In the genomic region with DNA sequence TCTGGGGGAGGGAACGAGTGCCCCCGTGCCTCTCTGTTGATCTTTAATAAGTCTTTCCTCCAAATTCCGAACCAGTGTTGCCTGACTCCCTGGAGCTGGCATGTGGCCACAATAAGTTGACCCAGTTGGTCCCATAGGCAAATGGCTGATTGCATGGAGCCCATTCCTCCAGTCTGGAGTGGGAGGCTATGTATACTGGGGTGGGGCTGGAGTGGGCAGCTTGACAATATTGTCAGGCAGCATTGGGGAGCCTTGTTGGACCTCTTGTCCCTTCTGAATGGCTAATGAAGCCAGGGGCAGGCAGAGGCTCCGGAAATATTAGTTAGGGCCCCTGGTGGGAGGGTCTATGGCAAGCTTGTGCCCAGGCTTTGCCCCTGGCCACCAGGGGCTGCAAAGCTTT, we compare ENCODE assay signal across 11 mouse cellular contexts. TPM values are rescaled to one million over a fixed set of nuclear protein-coding genes. Genes with fewer than 3 reads are reported as not detected.
DNase-seq lines count a peak whose midpoint lies in the region; ATAC-seq and TF ChIP-seq lines count a peak whose summit lies in the region.
"Had no signal": no experiment of that assay in that cellular context is flagged by ENCODE, and none has a peak within 500 bp of the region (broad histone marks: within the 10 kb centered on the region; RNA-seq: fewer than 3 reads in every experiment).

No protein-coding gene starts in this region.

- H3K36me3 ChIP-seq in MEL (ENCODE audit: control insufficient read depth in 1 of 2, insufficient read depth in 2 of 2, low read length in 2 of 2): peaks cover 0 to 22% of the 10 kb centered on the region in 2 experiments; a peak in 2 of 4 replicates
- no peaks in the 10 kb centered on the region for H3K36me3 ChIP-seq in forebrain, embryonic 12.5 days (replicated peaks)
- no peaks in the 10 kb centered on the region for H3K36me3 ChIP-seq in limb, embryonic 10.5 days
- H3K36me3 ChIP-seq in midbrain, embryonic 13.5 days: no peaks in the 10 kb centered on the region
- H3K36me3 ChIP-seq: intestine, embryonic 15.5 days; limb, embryonic 15.5 days had no signal

- H3K9ac ChIP-seq in MEL (ENCODE audit: control insufficient read depth, low read depth, low read length, poor library complexity, severe bottlenecking): peak overlapping the region; percentile 33
- H3K9ac ChIP-seq in forebrain, embryonic 12.5 days: no peak overlapping the region
- no peak overlapping the region for H3K9ac ChIP-seq in midbrain, embryonic 13.5 days (replicated peaks)
- H3K9ac ChIP-seq: intestine, embryonic 15.5 days; limb, embryonic 15.5 days had no signal

- no peak for DNase-seq in MEL (ENCODE audit: low read depth, low spot score)
- no peak for DNase-seq in limb, embryonic 10.5 days (ENCODE audit: low spot score)
- no peak for DNase-seq in left cerebral cortex, postnatal 10 days (ENCODE audit: extremely low spot score in 1 of 2, low spot score in 2 of 2)
- no peak for DNase-seq in right cerebral cortex, postnatal 4 days
- DNase-seq: kidney, postnatal 4 days had no signal

- H3K9me3 ChIP-seq in MEL (replicated peaks; ENCODE audit: insufficient read depth, low read length): no peaks in the 10 kb centered on the region
- no peaks in the 10 kb centered on the region for H3K9me3 ChIP-seq in forebrain, embryonic 12.5 days
- no peaks in the 10 kb centered on the region for H3K9me3 ChIP-seq in limb, embryonic 10.5 days (replicated peaks)
- no peaks in the 10 kb centered on the region for H3K9me3 ChIP-seq in midbrain, embryonic 13.5 days
- H3K9me3 ChIP-seq: intestine, embryonic 15.5 days; limb, embryonic 15.5 days had no signal

- H3K79me2 ChIP-seq in MEL (ENCODE audit: control insufficient read depth, insufficient read depth, low read length, poor library complexity): no peaks in the 10 kb centered on the region

- peak overlapping the region; percentile 19; the same call in 1 of the 2 replicates for H3K4me2 ChIP-seq in forebrain, embryonic 12.5 days
- H3K4me2 ChIP-seq in midbrain, embryonic 13.5 days (replicated peaks): no peak overlapping the region
- H3K4me2 ChIP-seq: intestine, embryonic 15.5 days; limb, embryonic 15.5 days had no signal

- WGBS in forebrain, embryonic 12.5 days: 25% methylated on average over 4 of the region's 4 CpGs
- WGBS in limb, embryonic 10.5 days: 83% methylated on average over 4 of the region's 4 CpGs
- WGBS in midbrain, embryonic 13.5 days: 38% methylated on average over 4 of the region's 4 CpGs

- no peak for TF ChIP-seq RAD21 in MEL (IDR thresholded peaks at IDR 0.05; ENCODE audit: low read depth, low read length)

- TF ChIP-seq CTCF in MEL (IDR thresholded peaks at IDR 0.05 in 2 of 3, conservative IDR thresholded peaks at IDR 0.05 in 1 of 3; ENCODE audit: control insufficient read depth in 1 of 3, insufficient read depth in 1 of 3, low read depth in 2 of 3, low read length in 3 of 3, poor library complexity in 1 of 3, severe bottlenecking in 1 of 3): no peak

- no peak for TF ChIP-seq EP300 in MEL (IDR thresholded peaks at IDR 0.05; ENCODE audit: low read depth in 1 of 2, low read length in 2 of 2)

- peaks cover 25 to 43% of the 10 kb centered on the region in 2 experiments for H3K4me1 ChIP-seq in MEL (ENCODE audit: control insufficient read depth in 1 of 2, insufficient read depth in 2 of 2, low read length in 2 of 2)
- H3K4me1 ChIP-seq in forebrain, embryonic 12.5 days: peaks cover 30% of the 10 kb centered on the region
- no peaks in the 10 kb centered on the region; the same call in 1 of the 2 replicates for H3K4me1 ChIP-seq in limb, embryonic 10.5 days
- peaks cover 24% of the 10 kb centered on the region for H3K4me1 ChIP-seq in midbrain, embryonic 13.5 days (replicated peaks)
- H3K4me1 ChIP-seq: intestine, embryonic 15.5 days; limb, embryonic 15.5 days had no signal

- H3K4me3 ChIP-seq in MEL (ENCODE audit: control insufficient read depth in 1 of 2, insufficient read depth in 1 of 2, low read depth in 2 of 2, low read length in 2 of 2): peak overlapping the region; percentile 29 to 58; a peak in 3 of 4 replicates
- H3K4me3 ChIP-seq in forebrain, embryonic 12.5 days (replicated peaks): no peak overlapping the region
- H3K4me3 ChIP-seq in limb, embryonic 10.5 days: no peak overlapping the region
- no peak overlapping the region for H3K4me3 ChIP-seq in midbrain, embryonic 13.5 days (replicated peaks)
- H3K4me3 ChIP-seq: intestine, embryonic 15.5 days; limb, embryonic 15.5 days had no signal

- TF ChIP-seq POLR2A in MEL (IDR thresholded peaks at IDR 0.05; ENCODE audit: control insufficient read depth in 1 of 2, insufficient read depth in 1 of 2, low read depth in 1 of 2, low read length in 2 of 2, poor library complexity in 1 of 2): no peak

- intact Hi-C loops in left cerebral cortex, postnatal 10 days (cut with DNase I): no loop called here

- ATAC-seq in forebrain, embryonic 12.5 days (ENCODE audit: low FRiP score): peak; percentile 59
- peak; percentile 73 for ATAC-seq in midbrain, embryonic 13.5 days
- no peak for ATAC-seq in granulocyte monocyte progenitor cell, adult 5-6 weeks (replicated peaks; ENCODE audit: poor library complexity, severe bottlenecking)
- no peak for ATAC-seq in activated CD4-positive, CD25-positive, alpha-beta regulatory T cell, adult 4 months

- H3K27ac ChIP-seq in MEL (ENCODE audit: control insufficient read depth, low read depth, low read length): peak overlapping the region; percentile 46
- peak overlapping the region; percentile 87 for H3K27ac ChIP-seq in forebrain, embryonic 12.5 days
- 0 out of 2 replicates have a peak overlapping the region, but pooled peaks have one; percentile 30 for H3K27ac ChIP-seq in limb, embryonic 10.5 days
- peak overlapping the region; percentile 82 for H3K27ac ChIP-seq in midbrain, embryonic 13.5 days
- H3K27ac ChIP-seq: intestine, embryonic 15.5 days; limb, embryonic 15.5 days had no signal

- no peaks in the 10 kb centered on the region for H3K27me3 ChIP-seq in MEL (ENCODE audit: control insufficient read depth in 1 of 2, insufficient read depth in 2 of 2, low read length in 2 of 2)
- peaks cover 31% of the 10 kb centered on the region for H3K27me3 ChIP-seq in forebrain, embryonic 12.5 days
- H3K27me3 ChIP-seq in limb, embryonic 10.5 days (ENCODE audit: low read depth, poor library complexity, severe bottlenecking): no peaks in the 10 kb centered on the region
- H3K27me3 ChIP-seq in midbrain, embryonic 13.5 days: no peaks in the 10 kb centered on the region
- H3K27me3 ChIP-seq: intestine, embryonic 15.5 days; limb, embryonic 15.5 days had no signal

TF ChIP-seq in MEL, 35 proteins besides CTCF, POLR2A, EP300 and RAD21:
- TF ChIP-seq ZMIZ1 (IDR thresholded peaks at IDR 0.05; ENCODE audit: low read depth, low read length): no peak
- TF ChIP-seq SMC3 (IDR thresholded peaks at IDR 0.05; ENCODE audit: low read depth, low read length): no peak
- TF ChIP-seq USF2 (IDR thresholded peaks at IDR 0.05; ENCODE audit: borderline replicate concordance in 1 of 2, insufficient read depth in 1 of 2, low read depth in 1 of 2, low read length in 2 of 2): no peak
- TF ChIP-seq TAL1 (IDR thresholded peaks at IDR 0.05; ENCODE audit: low read length): no peak
- TF ChIP-seq TCF12 (IDR thresholded peaks at IDR 0.05; ENCODE audit: low read depth, low read length): no peak
- no peak for TF ChIP-seq MYC (IDR thresholded peaks at IDR 0.05; ENCODE audit: low read depth, low read length)
- TF ChIP-seq GATA1 (IDR thresholded peaks at IDR 0.05; ENCODE audit: low read depth, low read length): no peak
- TF ChIP-seq TBP (IDR thresholded peaks at IDR 0.05; ENCODE audit: low read depth, low read length): no peak
- no peak for TF ChIP-seq NELFE (IDR thresholded peaks at IDR 0.05; ENCODE audit: low read depth, low read length)
- no peak for TF ChIP-seq JUND (IDR thresholded peaks at IDR 0.05; ENCODE audit: low read depth, low read length)
- TF ChIP-seq E2F4 (IDR thresholded peaks at IDR 0.05; ENCODE audit: borderline replicate concordance, low read depth, low read length): no peak
- TF ChIP-seq CHD1 (IDR thresholded peaks at IDR 0.05; ENCODE audit: low read depth, low read length): no peak
- no peak for TF ChIP-seq MEF2A (IDR thresholded peaks at IDR 0.05; ENCODE audit: extremely low read depth, insufficient replicate concordance, low read depth, low read length, poor library complexity, severe bottlenecking)

RNA-seq across cellular contexts. Expression of a gene that starts 32.8 kb away (rescaled TPM):
- not detected in 2 replicates for total RNA-seq in MEL (2012; rRNA removed)
- not detected for polyA plus RNA-seq in MEL (2012; ENCODE audit: insufficient read depth in 1 of 2, insufficient read length in 2 of 2, low read depth in 1 of 2, low replicate concordance in 2 of 2, missing spikeins in 1 of 2)
- 23.6 and 25.1 TPM in 2 replicates for polyA plus RNA-seq in forebrain, embryonic 12.5 days (2016; fragmentation: Nextera tagmentation; extraction: Ambion mirVana)
- polyA plus RNA-seq in limb, embryonic 10.5 days (2016; fragmentation: Nextera tagmentation; extraction: Ambion mirVana): 4.6 and 5.8 TPM in 2 replicates
- polyA plus RNA-seq in midbrain, embryonic 13.5 days (2015; fragmentation: Nextera tagmentation; extraction: Ambion mirVana): 30.6 and 34.0 TPM in 2 replicates
- 0.56 and 1.1 TPM in 2 replicates for total RNA-seq in granulocyte monocyte progenitor cell, adult 5-6 weeks (2014; fragmentation: Nextera tagmentation)
- 0.62 and 2.8 TPM in 2 replicates for total RNA-seq in granulocyte monocyte progenitor cell, adult 5-6 weeks (2017)
- total RNA-seq in left cerebral cortex, postnatal 10 days (2021): 10 to 100 TPM; 50.0 to 53.7 TPM
- under 1 TPM; 0.15 to 0.20 TPM for polyA plus RNA-seq in activated CD4-positive, CD25-positive, alpha-beta regulatory T cell, adult 4 months (2017; shearing (Covaris generic))

RNA-seq across cellular contexts. Expression of a gene that starts 59.1 kb away (rescaled TPM):
- not detected in 2 replicates for total RNA-seq in MEL (2012; rRNA removed)
- not detected for polyA plus RNA-seq in MEL (2012; ENCODE audit: insufficient read depth in 1 of 2, insufficient read length in 2 of 2, low read depth in 1 of 2, low replicate concordance in 2 of 2, missing spikeins in 1 of 2)
- polyA plus RNA-seq in forebrain, embryonic 12.5 days (2016; fragmentation: Nextera tagmentation; extraction: Ambion mirVana): 90.6 and 119 TPM in 2 replicates
- 46.7 and 74.5 TPM in 2 replicates for polyA plus RNA-seq in limb, embryonic 10.5 days (2016; fragmentation: Nextera tagmentation; extraction: Ambion mirVana)
- 95.3 and 121 TPM in 2 replicates for polyA plus RNA-seq in midbrain, embryonic 13.5 days (2015; fragmentation: Nextera tagmentation; extraction: Ambion mirVana)
- 23.7 and 33.5 TPM in 2 replicates for total RNA-seq in granulocyte monocyte progenitor cell, adult 5-6 weeks (2014; fragmentation: Nextera tagmentation)
- 7.1 and 9.4 TPM in 2 replicates for total RNA-seq in granulocyte monocyte progenitor cell, adult 5-6 weeks (2017)
- 10 to 100 TPM; 25.2 to 26.8 TPM for total RNA-seq in left cerebral cortex, postnatal 10 days (2021)
- not detected for polyA plus RNA-seq in activated CD4-positive, CD25-positive, alpha-beta regulatory T cell, adult 4 months (2017; shearing (Covaris generic))

Comparison
In these comparisons a context has a peak if more than half of its experiments do, and no peak if none do; other contexts are left out.
1. H3K27ac ChIP-seq: peak in every context shown above with its lines; median percentile 87 in forebrain, embryonic 12.5 days; 82 in midbrain, embryonic 13.5 days; 46 in MEL; 30 in limb, embryonic 10.5 days.
2. H3K4me3 ChIP-seq: peak in MEL (2 of 2); none in forebrain, embryonic 12.5 days (single experiment), limb, embryonic 10.5 days (single experiment) and midbrain, embryonic 13.5 days (single experiment).
3. ATAC-seq: peak in forebrain, embryonic 12.5 days (single experiment) and midbrain, embryonic 13.5 days (single experiment); none in granulocyte monocyte progenitor cell, adult 5-6 weeks (single experiment) and activated CD4-positive, CD25-positive, alpha-beta regulatory T cell, adult 4 months (single experiment).
4. RNA of a gene that starts 59.1 kb away (polyA plus RNA-seq): 95.3 to 121 TPM in midbrain, embryonic 13.5 days, 90.6 to 119 TPM in forebrain, embryonic 12.5 days and 46.7 to 74.5 TPM in limb, embryonic 10.5 days; not detected in MEL and not detected in activated CD4-positive, CD25-positive, alpha-beta regulatory T cell, adult 4 months; every median in the first group is over 10 times any median in the second.